Mouse (Mus musculus) forebrain, embryonic 15.5 days (tissue): ENCODE results near the gene Gosr1. TPM values are rescaled to one million over a fixed set of nuclear protein-coding genes. Genes with fewer than 3 reads are reported as not detected.

ENCODE experiments used
- polyA plus RNA-seq: library from polyadenylated mRNA; unstranded; fragments of >200 nt; fragmentation: Nextera tagmentation; extraction: Ambion mirVana; gene quantifications from 2 replicates; pipeline ENCODE4 v1.2.1, GENCODE M21; 2015

The Gosr1 gene
- polyA plus RNA-seq, 1 experiment from 2014 or later: 27.4 TPM

Other genes starting within 250 kb of the Gosr1 start
- gene Abr, start 141.3 kb downstream of the Gosr1 start, polyA plus RNA-seq: 111 and 112 TPM in 2 replicates
- gene Bhlha9, start 91.1 kb downstream of the Gosr1 start, polyA plus RNA-seq: 0.51 and 0.65 TPM in 2 replicates
- 0.24 and 0.56 TPM in 2 replicates for gene Trarg1, start 83.8 kb downstream of the Gosr1 start, polyA plus RNA-seq
- 5.4 and 7.0 TPM in 2 replicates for gene Cpd, start 83.4 kb upstream of the Gosr1 start, polyA plus RNA-seq
- not detected in 2 replicates for gene Tmigd1, start 138.6 kb upstream of the Gosr1 start, polyA plus RNA-seq
- 128 and 134 TPM in 2 replicates for gene Blmh, start 161.2 kb upstream of the Gosr1 start, polyA plus RNA-seq
- gene Slc6a4, start 235.0 kb upstream of the Gosr1 start, polyA plus RNA-seq: 0.43 and 0.60 TPM in 2 replicates